Mouse (Mus musculus) hindbrain, embryonic 10.5 days (tissue): ENCODE data around the gene Pmepa1. TPM values are rescaled to one million over a fixed set of nuclear protein-coding genes. Genes with fewer than 3 reads are reported as not detected.

Experiments used
- DNase-seq: peaks from one replicate; pipeline ENCODE4 v3.0.0-alpha.2; 2017; ENCODE audit warnings: low spot score
- H3K27ac ChIP-seq: fragments of 300-500 bp; sonication (generic); 2 replicates; pipeline ENCODE4 v1.5.1; 2016; ENCODE audit warnings: mild to moderate bottlenecking, moderate library complexity
- H3K27me3 ChIP-seq: fragments of 300-500 bp; sonication (generic); 2 replicates; pipeline ENCODE4 v1.6.1; 2016; ENCODE audit warnings: mild to moderate bottlenecking; ENCODE audit not compliant: poor library complexity, insufficient read depth, severe bottlenecking
- H3K36me3 ChIP-seq: fragments of 300-500 bp; sonication (generic); 2 replicates; pipeline ENCODE4 v1.6.1; 2016; ENCODE audit warnings: mild to moderate bottlenecking, moderate library complexity
- H3K4me1 ChIP-seq: fragments of 300-500 bp; sonication (generic); replicated peaks from 2 replicates; pipeline ENCODE4 v1.6.1; 2016; ENCODE audit warnings: mild to moderate bottlenecking
- H3K4me3 ChIP-seq: fragments of 300-500 bp; sonication (generic); 2 replicates; pipeline ENCODE4 v1.5.1; 2016; ENCODE audit warnings: mild to moderate bottlenecking, moderate library complexity
- H3K9me3 ChIP-seq: fragments of 300-500 bp; sonication (generic); 2 replicates; pipeline ENCODE4 v1.6.1; 2016; ENCODE audit warnings: mild to moderate bottlenecking, moderate library complexity
- WGBS: fragments of 180-500 bp; shearing (Covaris S2); methylation state at CpG from one replicate; pipeline ENCODE4 v1.1.7; 2016; 5-methylcytosine and 5-hydroxymethylcytosine counted together
- polyA plus RNA-seq: library from polyadenylated mRNA; unstranded; fragments of >200 nt; fragmentation: Nextera tagmentation; extraction: Ambion mirVana; gene quantifications from 2 replicates; pipeline ENCODE4 v1.2.1, GENCODE M21; 2016

Pmepa1 gene
- polyA plus RNA-seq, 1 experiment from 2014 or later: 2.9 TPM

DNA sequence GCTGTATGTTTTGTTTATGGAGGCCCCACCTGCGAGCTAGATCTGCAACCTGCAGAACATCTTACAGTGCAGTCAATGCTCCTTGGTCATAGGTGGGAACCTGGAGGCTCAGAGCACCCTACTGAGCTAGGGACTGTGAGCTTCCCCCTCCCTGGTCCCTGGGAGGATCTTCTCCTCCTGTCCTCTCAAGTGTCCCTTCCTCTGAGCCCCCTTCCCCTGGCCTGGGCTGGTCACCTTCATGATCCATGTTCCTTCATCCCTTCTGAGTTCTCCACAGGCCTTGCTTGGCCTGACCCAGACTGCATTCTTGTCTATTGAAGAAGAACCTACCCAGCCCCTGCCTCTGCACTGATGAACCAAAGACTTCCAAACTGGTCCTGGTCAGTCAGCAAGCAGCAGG, 101.8 kb downstream of the Pmepa1 start:
- peaks cover 51% of the 10 kb centered on the region for H3K4me1 ChIP-seq
- peaks cover 36% of the 10 kb centered on the region for H3K27me3 ChIP-seq
- peak overlapping the region; percentile 95 for H3K27ac ChIP-seq
- H3K9me3 ChIP-seq: peaks cover 7% of the 10 kb centered on the region
- no peak for DNase-seq
- peak overlapping the region; percentile 47 for H3K4me3 ChIP-seq
- WGBS: 62% methylated on average over 1 of the region's 1 CpGs
- no peaks in the 10 kb centered on the region for H3K36me3 ChIP-seq

Other genes starting within 250 kb of the Pmepa1 start
- 0.04 and 0.10 TPM in 2 replicates for gene Ctcfl, start 157.0 kb downstream of the Pmepa1 start, polyA plus RNA-seq
- not detected in 2 replicates for gene Pck1, start 123.5 kb downstream of the Pmepa1 start, polyA plus RNA-seq
- 0.17 and 0.73 TPM in 2 replicates for gene Zbp1, start 57.6 kb downstream of the Pmepa1 start, polyA plus RNA-seq
- not detected in 2 replicates for gene 1700021F07Rik, start 246.1 kb upstream of the Pmepa1 start, polyA plus RNA-seq